Mouse (Mus musculus) CH12.LX (cell line): ENCODE measurements at regions not wholly inside any gene's neighbourhood (a gene's known extent, or its start where the extent isn't known, plus 50 kb on each side); places are given as distances from the start of the nearest gene placed in this dataset.

Experiments used
- CTCF ChIP-seq, 2 experiments: IDR thresholded peaks in 1 of 2; conservative IDR thresholded peaks in 1 of 2; 2 replicates each; pipeline ENCODE4 v1.5.1; 2011 to 2012; ENCODE audit warnings: low read depth in 2 of 2, low read length in 2 of 2, improper control_type of control experiment in 1 of 2, inconsistent platforms in 1 of 2, mild to moderate bottlenecking in 1 of 2, moderate library complexity in 1 of 2
- E2F4 ChIP-seq: IDR thresholded peaks from 2 replicates; pipeline ENCODE4 v1.6.1; 2011; ENCODE audit warnings: low read depth, low read length, improper control_type of control experiment; ENCODE audit not compliant: insufficient replicate concordance
- EP300 ChIP-seq: IDR thresholded peaks from 2 replicates; pipeline ENCODE4 v1.6.1; 2011; ENCODE audit warnings: low read length, improper control_type of control experiment
- IRF4 ChIP-seq: IDR thresholded peaks from 2 replicates; pipeline ENCODE4 v1.6.1; 2014; ENCODE audit warnings: low read depth, mild to moderate bottlenecking, inconsistent platforms, low read length, improper control_type of control experiment
- KAT2A ChIP-seq: IDR thresholded peaks from 2 replicates; pipeline ENCODE4 v1.6.1; 2012; ENCODE audit warnings: low read length, improper control_type of control experiment, inconsistent platforms; ENCODE audit not compliant: insufficient replicate concordance
- USF1 ChIP-seq: IDR thresholded peaks from 2 replicates; pipeline ENCODE4 v1.6.1; 2014; ENCODE audit warnings: low read depth, mild to moderate bottlenecking, inconsistent platforms, low read length, improper control_type of control experiment
- USF2 ChIP-seq: conservative IDR thresholded peaks from 2 replicates; pipeline ENCODE4 v1.6.1; 2011; ENCODE audit warnings: low read depth, low read length, improper control_type of control experiment
- ZNF384 ChIP-seq: IDR thresholded peaks from 2 replicates; pipeline ENCODE4 v1.6.1; 2012; ENCODE audit warnings: low read depth, low read length, improper control_type of control experiment, inconsistent platforms

- TF ChIP-seq CTCF (conservative IDR thresholded peaks at IDR 0.05 in 1 of 2, IDR thresholded peaks at IDR 0.05 in 1 of 2; ENCODE audit: low read depth in 2 of 2, low read length in 2 of 2) (no peak), IRF4 (no peak), ZNF384 (no peak), E2F4 (no peak), EP300 (no peak), USF1 (no peak), KAT2A (no peak), USF2 (no peak)
Observed at GRCm38 (mm10) chr16:62981821-62982220, 127.7 kb downstream of the Pros1 start.
